Mouse (Mus musculus): ENCODE results near the gene Mcm2.

Mcm2 gene

DNA sequence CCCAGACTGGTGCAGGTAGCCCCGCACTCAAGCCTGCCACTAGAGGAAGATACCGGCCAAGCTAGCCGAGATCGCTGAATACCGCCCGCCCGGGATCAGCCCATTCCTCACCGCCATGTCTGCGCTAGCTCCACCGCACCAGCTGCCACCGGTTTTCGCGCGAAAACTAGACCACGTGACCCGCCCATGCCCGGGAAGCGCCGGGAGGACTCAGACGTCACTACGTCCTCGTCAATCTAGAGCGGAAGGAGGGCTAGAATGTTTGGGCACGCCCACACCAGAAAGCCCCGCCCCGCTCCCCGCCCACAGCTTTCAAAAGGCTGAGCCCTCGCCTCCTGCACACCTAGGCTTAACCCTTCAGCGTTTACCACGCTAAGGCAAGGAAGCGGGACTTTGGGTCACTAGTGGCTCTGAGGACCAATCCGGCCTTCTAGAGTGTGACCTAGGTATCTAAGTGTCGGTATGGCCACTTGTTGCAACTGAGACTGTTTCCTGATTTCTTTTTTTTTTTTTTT is at the start of gene Mcm2:
TSS of gene Mcm2 (minus strand) at position 247 of the 515 bp plus-strand sequence.
- in situ Hi-C loops (cut with MboI; ENCODE audit: unreplicated experiment in 2 of 2): no loop called here

- in situ Hi-C loops (cut with MboI; ENCODE audit: unreplicated experiment in 2 of 2): loop anchor here (25.0 kb wide), 1 partner anchor 1390 kb away; the partner anchor contains the start of genes Chst13 (in 2 of the 2) and Uroc1 (in 2 of the 2)
Measured at GRCm38 (mm10) chr6:88947771-88948170, 49.2 kb upstream of the Mcm2 start.

GRCm38 (mm10) chr6:88946442-88946841 is 47.9 kb upstream of the Mcm2 start:
- in situ Hi-C loops (cut with MboI; ENCODE audit: unreplicated experiment in 2 of 2): loop anchor here (25.0 kb wide), 1 partner anchor 1391 kb away; the partner anchor contains the start of genes Chst13 (in 2 of the 2) and Uroc1 (in 2 of the 2)

DNA sequence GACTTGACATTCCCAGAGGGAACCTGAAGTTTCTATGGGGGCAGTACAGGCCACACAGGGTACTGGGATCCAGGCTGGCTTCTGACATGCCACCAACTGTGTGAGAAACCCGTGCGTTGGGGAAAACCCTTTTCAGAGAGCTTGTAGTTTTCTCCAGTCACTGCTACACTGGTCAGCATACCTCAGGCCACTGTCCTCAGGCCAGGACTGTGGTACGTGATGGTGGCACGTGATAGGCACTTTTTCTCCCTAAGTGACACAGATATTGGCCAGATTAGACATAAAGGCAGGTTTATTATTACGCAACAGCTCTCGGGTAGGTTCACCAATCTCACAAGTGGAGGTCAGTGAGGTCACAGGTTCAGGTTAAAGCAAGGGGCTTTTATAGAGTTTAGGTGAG is 45.1 kb upstream of the Mcm2 start:
- in situ Hi-C loops (cut with MboI; ENCODE audit: unreplicated experiment in 2 of 2): loop anchor here (25.0 kb wide), 1 partner anchor 1394 kb away; the partner anchor contains the start of genes Chst13 (in 2 of the 2) and Uroc1 (in 2 of the 2)

DNA sequence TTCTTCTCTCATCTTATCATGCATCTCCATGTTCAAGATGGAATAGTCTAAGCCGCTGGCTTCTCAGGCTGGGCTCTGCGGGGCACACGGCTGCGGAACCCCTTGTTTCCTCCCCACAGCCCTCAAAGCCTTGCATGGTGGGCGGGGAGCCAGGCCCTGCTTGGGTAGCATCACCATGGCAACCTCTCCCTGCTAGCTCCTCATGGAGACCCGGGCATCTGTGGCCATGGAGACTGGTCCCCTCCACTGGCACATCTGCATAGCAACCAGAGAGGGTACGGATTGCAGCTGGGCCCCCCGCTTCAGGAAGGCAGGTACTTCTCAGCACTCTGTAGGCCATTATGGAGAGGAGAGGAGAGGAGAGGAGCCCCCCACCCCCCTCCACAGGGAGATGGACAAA is 44.0 kb upstream of the Mcm2 start:
- in situ Hi-C loops (cut with MboI; ENCODE audit: unreplicated experiment in 2 of 2): loop anchor here (25.0 kb wide), 1 partner anchor 1395 kb away; the partner anchor contains the start of genes Chst13 (in 2 of the 2) and Uroc1 (in 2 of the 2)

- in situ Hi-C loops (cut with MboI; ENCODE audit: unreplicated experiment in 2 of 2): loop anchor here (25.0 kb wide), 1 partner anchor 1396 kb away; the partner anchor contains the start of genes Chst13 (in 2 of the 2) and Uroc1 (in 2 of the 2)
Measured at GRCm38 (mm10) chr6:88941628-88942027, 43.0 kb upstream of the Mcm2 start.

DNA sequence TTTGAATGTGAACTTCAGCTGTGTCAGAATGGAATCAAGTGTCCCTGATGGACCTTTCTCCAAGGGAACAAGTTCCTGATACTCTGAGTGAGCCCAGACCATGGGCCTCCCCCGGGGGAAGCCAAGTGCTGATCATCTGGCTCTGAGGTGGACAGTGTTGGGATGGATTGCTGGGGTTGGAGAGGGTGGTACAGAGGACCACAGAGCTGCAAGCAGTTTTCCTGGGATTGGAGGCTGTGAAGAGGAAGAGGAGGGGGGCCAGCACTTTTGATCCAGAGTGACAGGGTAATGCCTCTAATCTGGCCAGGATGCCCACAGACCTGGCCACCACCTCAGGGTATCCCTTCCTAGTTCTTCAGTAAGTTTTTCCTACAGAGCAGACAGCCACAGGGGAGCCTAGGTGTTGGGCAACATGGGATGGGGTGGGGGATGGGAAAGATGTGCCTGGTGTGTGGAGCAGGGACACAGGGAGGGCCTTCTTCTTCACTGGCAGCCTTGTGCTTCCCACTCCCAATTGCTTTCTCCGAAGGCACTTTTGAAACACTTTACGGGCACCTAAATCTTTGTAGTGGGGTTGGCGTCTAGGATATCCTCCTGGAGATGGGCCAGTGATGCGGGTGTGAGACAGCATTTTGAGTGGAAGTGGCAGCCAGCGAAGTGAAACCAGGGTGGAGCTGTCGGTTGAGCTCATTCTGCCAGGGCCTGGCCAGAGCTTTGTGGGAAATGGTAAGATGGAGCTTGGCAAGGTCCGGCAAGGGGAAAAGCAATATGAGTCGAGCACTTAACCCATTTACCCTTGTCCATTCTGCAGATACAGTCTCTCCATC is 41.7 kb upstream of the Mcm2 start:
- in situ Hi-C loops (cut with MboI; ENCODE audit: unreplicated experiment in 2 of 2): loop anchor here (25.0 kb wide), 1 partner anchor 1397 kb away; the partner anchor contains the start of genes Chst13 (in 2 of the 2) and Uroc1 (in 2 of the 2)

- in situ Hi-C loops (cut with MboI; ENCODE audit: unreplicated experiment in 2 of 2): loop anchor here (10.0 to 25.0 kb wide), 2 partner anchors 415 to 1398 kb away; partner anchors contain the start of genes Chst13 (in 2 of the 2) and Uroc1 (in 2 of the 2)
Measured at GRCm38 (mm10) chr6:88939281-88940089, 40.9 kb upstream of the Mcm2 start.

GRCm38 (mm10) chr6:88938664-88939055 is 40.1 kb upstream of the Mcm2 start:
- in situ Hi-C loops (cut with MboI; ENCODE audit: unreplicated experiment in 2 of 2): loop anchor here (10.0 to 25.0 kb wide), 2 partner anchors 416 to 1399 kb away; partner anchors contain the start of genes Chst13 (in 2 of the 2) and Uroc1 (in 2 of the 2)

GRCm38 (mm10) chr6:88937971-88938663 is 39.5 kb upstream of the Mcm2 start:
- in situ Hi-C loops (cut with MboI; ENCODE audit: unreplicated experiment in 2 of 2): loop anchor here (10.0 to 25.0 kb wide), 2 partner anchors 417 to 1399 kb away; partner anchors contain the start of genes Chst13 (in 2 of the 2) and Uroc1 (in 2 of the 2)

DNA sequence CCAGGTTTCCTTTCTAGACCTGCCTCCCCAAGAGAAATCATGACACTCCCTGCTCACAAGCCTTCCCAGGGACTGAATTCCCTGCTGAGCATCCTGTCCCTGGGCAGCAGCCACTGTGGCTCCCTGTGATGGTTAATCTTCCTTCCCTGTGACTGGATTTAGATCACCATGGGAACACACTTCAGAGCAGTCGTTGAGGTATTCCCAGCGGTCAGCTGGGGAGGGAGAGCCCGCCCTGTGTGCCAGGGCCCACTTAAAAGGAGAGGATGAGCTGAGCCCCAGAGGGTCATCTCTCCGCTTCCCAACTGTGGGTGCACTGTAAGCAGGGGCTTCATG is 38.6 kb upstream of the Mcm2 start:
- in situ Hi-C loops (cut with MboI; ENCODE audit: unreplicated experiment in 2 of 2): loop anchor here (10.0 to 25.0 kb wide), 2 partner anchors 418 to 1400 kb away; partner anchors contain the start of genes Chst13 (in 2 of the 2) and Uroc1 (in 2 of the 2)

- in situ Hi-C loops (cut with MboI; ENCODE audit: unreplicated experiment in 2 of 2): loop anchor here (10.0 to 25.0 kb wide), 2 partner anchors 418 to 1401 kb away; partner anchors contain the start of genes Chst13 (in 2 of the 2) and Uroc1 (in 2 of the 2)
Measured at GRCm38 (mm10) chr6:88936342-88937213, 38.0 kb upstream of the Mcm2 start.

GRCm38 (mm10) chr6:88935735-88936276 is 37.2 kb upstream of the Mcm2 start:
- in situ Hi-C loops (cut with MboI; ENCODE audit: unreplicated experiment in 2 of 2): loop anchor here (10.0 to 25.0 kb wide), 2 partner anchors 419 to 1401 kb away; partner anchors contain the start of genes Chst13 (in 2 of the 2) and Uroc1 (in 2 of the 2)

DNA sequence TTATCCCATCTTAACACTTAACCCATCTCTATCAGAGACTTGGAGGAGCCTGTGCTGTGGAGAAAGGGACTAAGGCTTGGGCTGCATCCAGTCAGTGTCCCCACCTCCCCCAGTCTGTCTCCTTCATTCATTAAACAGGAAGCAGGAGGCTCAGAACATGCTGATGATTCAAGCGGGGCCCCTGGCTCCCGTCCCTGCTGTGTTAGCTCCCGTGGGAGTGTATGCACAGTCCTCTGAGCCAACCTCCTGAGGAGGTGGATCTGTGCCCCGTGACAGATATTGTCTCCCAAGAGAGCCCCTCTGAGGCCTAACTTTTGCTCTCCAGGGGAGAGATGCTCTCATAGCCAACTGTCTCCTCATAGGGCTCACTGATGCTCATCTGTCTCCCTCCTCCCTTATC is 36.2 kb upstream of the Mcm2 start:
- in situ Hi-C loops (cut with MboI; ENCODE audit: unreplicated experiment in 2 of 2): loop anchor here (5.0 to 25.0 kb wide), 5 partner anchors 92 to 1402 kb away; partner anchors contain the start of genes Chst13 (in 2 of the 2) and Uroc1 (in 2 of the 2)

GRCm38 (mm10) chr6:88934132-88934531 is 35.6 kb upstream of the Mcm2 start:
- in situ Hi-C loops (cut with MboI; ENCODE audit: unreplicated experiment in 2 of 2): loop anchor here (5.0 to 25.0 kb wide), 5 partner anchors 93 to 1403 kb away; partner anchors contain the start of genes Chst13 (in 2 of the 2) and Uroc1 (in 2 of the 2)

DNA sequence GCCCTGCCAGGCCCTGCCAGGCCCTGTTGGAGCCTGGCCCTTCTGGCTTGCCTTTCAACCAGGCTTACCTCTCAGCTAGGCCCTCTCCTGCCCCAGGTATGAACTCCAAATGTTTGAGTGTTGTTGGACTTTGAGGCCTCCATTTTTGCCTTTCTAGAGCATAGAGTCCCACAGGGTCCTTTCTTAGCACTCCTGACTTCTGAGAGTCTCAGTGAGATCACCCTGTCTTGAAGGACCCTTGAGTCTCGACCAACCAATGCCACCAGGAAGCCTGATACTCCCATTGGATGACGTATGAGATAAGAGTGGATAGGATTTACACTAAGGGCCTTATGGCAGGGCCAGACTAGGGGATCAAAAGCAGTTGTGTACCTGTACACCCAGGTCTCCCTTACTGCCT is 32.9 kb upstream of the Mcm2 start:
- in situ Hi-C loops (cut with MboI; ENCODE audit: unreplicated experiment in 2 of 2): loop anchor here (5.0 to 25.0 kb wide), 5 partner anchors 96 to 1406 kb away; partner anchors contain the start of genes Chst13 (in 2 of the 2) and Uroc1 (in 2 of the 2)

DNA sequence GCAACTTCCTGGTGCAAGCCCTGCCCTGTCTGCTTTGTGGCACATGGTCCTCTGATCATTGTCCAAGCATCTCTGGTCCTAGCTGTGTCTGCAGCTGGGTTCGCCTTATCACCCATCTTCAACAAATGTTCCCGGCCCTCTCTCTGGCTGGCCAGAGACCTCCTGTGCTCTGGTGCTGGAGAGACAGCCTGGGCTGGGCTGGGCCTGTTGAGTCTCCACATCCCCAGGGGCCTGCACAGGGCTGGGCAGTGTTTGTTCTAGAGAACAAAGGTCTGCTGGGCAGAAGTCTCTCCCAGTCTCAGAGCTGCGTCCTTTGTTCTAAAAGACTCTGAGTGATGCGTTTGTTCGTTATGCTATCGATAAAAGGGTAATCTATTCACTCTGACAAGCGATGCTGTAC is 31.5 kb upstream of the Mcm2 start:
- in situ Hi-C loops (cut with MboI; ENCODE audit: unreplicated experiment in 2 of 2): loop anchor here (5.0 to 25.0 kb wide), 5 partner anchors 97 to 1407 kb away; partner anchors contain the start of genes Chst13 (in 2 of the 2) and Uroc1 (in 2 of the 2)
